Comparison of ENCODE assay signal across 8 mouse cellular contexts in the genomic region with DNA sequence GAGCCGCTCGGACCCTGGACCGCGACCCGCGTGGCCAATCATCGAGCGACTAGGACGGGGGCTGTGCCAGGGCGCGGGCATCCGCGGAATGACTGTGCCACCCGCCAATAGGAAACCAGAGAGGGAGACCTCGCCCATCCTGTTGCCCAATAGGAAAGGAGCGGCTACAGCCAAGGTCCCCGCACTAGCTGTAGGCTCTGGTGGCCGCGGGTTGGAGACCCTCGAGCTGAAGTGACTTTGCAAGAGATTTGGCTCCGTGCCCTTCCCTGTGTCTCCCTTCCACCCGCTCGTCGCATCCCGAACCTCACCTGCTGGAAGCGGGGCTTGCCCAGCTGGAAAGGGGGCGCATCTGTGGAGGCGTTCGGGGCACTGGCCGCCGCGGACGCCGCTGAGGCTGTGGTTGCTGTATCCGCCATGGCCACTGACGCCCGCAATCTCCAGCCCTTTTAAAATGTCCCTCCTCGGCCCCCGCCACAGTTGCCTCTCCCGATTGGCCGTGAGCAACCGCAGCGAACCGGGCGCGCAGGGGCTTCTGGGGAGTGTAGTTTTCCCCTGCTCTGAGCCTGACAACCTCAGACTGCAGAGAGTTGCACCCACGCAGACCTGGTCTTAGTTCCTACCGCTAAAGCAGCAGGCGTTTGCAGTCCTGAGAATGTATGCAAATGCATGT. TPM values are rescaled to one million over a fixed set of nuclear protein-coding genes. Genes with fewer than 3 reads are reported as not detected.
A peak's percentile ranks its signal among the peaks of the same experiment; 100 is the strongest.
DNase-seq lines count a peak whose midpoint lies in the region; ATAC-seq lines count a peak whose summit lies in the region.

TSS of gene Sfxn5 (minus strand) at position 423 of the 670 bp plus-strand sequence.

- ATAC-seq in CD4-positive, CD25-positive, alpha-beta regulatory T cell, adult 4 months = peak; percentile 94
- ATAC-seq in heart, embryonic 14.5 days (ENCODE audit: insufficient number of reproducible peaks, insufficient read depth, low FRiP score, low read depth) = peak; percentile 96
- peak; percentile 94 for ATAC-seq in liver, embryonic 13.5 days (ENCODE audit: low read depth)
- peak; percentile 95 for ATAC-seq in stomach, embryonic 16.5 days (ENCODE audit: insufficient read depth, low FRiP score)

- no peaks in the 10 kb centered on the region for H3K9me3 ChIP-seq in heart, embryonic 14.5 days (ENCODE audit: control insufficient read depth, low read length)
- H3K9me3 ChIP-seq in liver, embryonic 13.5 days (replicated peaks) = no peaks in the 10 kb centered on the region
- H3K9me3 ChIP-seq in stomach, embryonic 16.5 days (replicated peaks; ENCODE audit: control insufficient read depth, low read length) = no peaks in the 10 kb centered on the region

- DNase-seq in c-Kit-negative CD71-positive TER-119-positive erythroid progenitor cells, embryonic 14.5 days (ENCODE audit: low read depth, low spot score) = peak; percentile 37
- peak; percentile 74 for DNase-seq in fibroblast of lung, adult 2 months (ENCODE audit: low read depth)
- peak; percentile 96 for DNase-seq in kidney, postnatal 14 days
- peak; percentile 83 for DNase-seq in liver, embryonic 13.5 days
- DNase-seq in neural tube, embryonic 10.5 days (ENCODE audit: extremely low spot score, low spot score) = peak; percentile 96

- peak within 1 kb of the TSS; percentile 94 for H3K4me2 ChIP-seq in heart, embryonic 14.5 days (ENCODE audit: low read length)
- peak within 1 kb of the TSS; percentile 96 for H3K4me2 ChIP-seq in liver, embryonic 13.5 days
- peak within 1 kb of the TSS; percentile 86 for H3K4me2 ChIP-seq in stomach, embryonic 16.5 days (ENCODE audit: low read depth, low read length)

- under 1% methylated on average over 49 of the region's 49 CpGs for WGBS in heart, embryonic 14.5 days
- under 1% methylated on average over 49 of the region's 49 CpGs for WGBS in liver, embryonic 13.5 days (ENCODE audit: insufficient replicate concordance)
- WGBS in stomach, embryonic 16.5 days = under 1% methylated on average over 49 of the region's 49 CpGs

- H3K36me3 ChIP-seq in heart, embryonic 14.5 days (ENCODE audit: control insufficient read depth, insufficient read depth, low read length) = peaks cover 31% of the 10 kb centered on the region
- no peaks in the 10 kb centered on the region for H3K36me3 ChIP-seq in liver, embryonic 13.5 days
- H3K36me3 ChIP-seq in stomach, embryonic 16.5 days (ENCODE audit: control insufficient read depth, insufficient read depth, low read length) = 0 out of 2 replicates have a peak, but pooled peaks cover 4% of the 10 kb centered on the region

- H3K4me3 ChIP-seq in heart, embryonic 14.5 days (ENCODE audit: control insufficient read depth in 1 of 2, insufficient read depth in 1 of 2, low read depth in 1 of 2, low read length in 2 of 2) = peak within 1 kb of the TSS; percentile 56 to 98
- H3K4me3 ChIP-seq in liver, embryonic 13.5 days (replicated peaks) = peak within 1 kb of the TSS; percentile 70
- peak within 1 kb of the TSS; percentile 81 for H3K4me3 ChIP-seq in stomach, embryonic 16.5 days (replicated peaks; ENCODE audit: low read length)

- no peaks in the 10 kb centered on the region for H3K27me3 ChIP-seq in heart, embryonic 14.5 days (ENCODE audit: control insufficient read depth, insufficient read depth, low read length)
- peaks cover 31% of the 10 kb centered on the region for H3K27me3 ChIP-seq in liver, embryonic 13.5 days
- no peaks in the 10 kb centered on the region for H3K27me3 ChIP-seq in stomach, embryonic 16.5 days (ENCODE audit: control insufficient read depth, insufficient read depth, low read length)

- peak within 1 kb of the TSS; percentile 73 for H3K9ac ChIP-seq in heart, embryonic 14.5 days (ENCODE audit: low read length)
- H3K9ac ChIP-seq in liver, embryonic 13.5 days = peak within 1 kb of the TSS; percentile 73
- peak within 1 kb of the TSS; percentile 89 for H3K9ac ChIP-seq in stomach, embryonic 16.5 days (ENCODE audit: low read length)

- H3K4me1 ChIP-seq in heart, embryonic 14.5 days (ENCODE audit: control insufficient read depth in 2 of 2, insufficient read depth in 2 of 2, low read length in 2 of 2) = peaks cover 8 to 13% of the 10 kb centered on the region in 2 experiments
- peaks cover 16% of the 10 kb centered on the region for H3K4me1 ChIP-seq in liver, embryonic 13.5 days (replicated peaks)
- peaks cover 13% of the 10 kb centered on the region for H3K4me1 ChIP-seq in stomach, embryonic 16.5 days (ENCODE audit: control insufficient read depth, insufficient read depth, low read length)

- peak within 1 kb of the TSS; percentile 83 to 97 for H3K27ac ChIP-seq in heart, embryonic 14.5 days (replicated peaks in 1 of 2; ENCODE audit: control insufficient read depth in 1 of 2, insufficient read depth in 1 of 2, low read depth in 2 of 2, low read length in 2 of 2)
- peak within 1 kb of the TSS; percentile 78 for H3K27ac ChIP-seq in liver, embryonic 13.5 days
- H3K27ac ChIP-seq in stomach, embryonic 16.5 days (ENCODE audit: low read length) = peak within 1 kb of the TSS; percentile 95

RNA-seq across cellular contexts. Expression of gene Sfxn5, which starts in this region (rescaled TPM):
- 1 to 10 TPM; 2.9 to 3.1 TPM for polyA plus RNA-seq in CD4-positive, CD25-positive, alpha-beta regulatory T cell, adult 4 months (2017; shearing (Covaris generic))
- polyA plus RNA-seq in heart, embryonic 14.5 days (2014; fragmentation: Nextera tagmentation; extraction: Ambion mirVana) = 2.7 and 3.1 TPM in 2 replicates
- 1.9 and 2.1 TPM in 2 replicates for polyA plus RNA-seq in liver, embryonic 13.5 days (2015; fragmentation: Nextera tagmentation; extraction: Ambion mirVana)
- polyA plus RNA-seq in stomach, embryonic 16.5 days (2015; fragmentation: Nextera tagmentation; extraction: Ambion mirVana) = 10.7 and 11.0 TPM in 2 replicates

Comparison
In these comparisons a context has a peak if more than half of its experiments do, and no peak if none do; other contexts are left out.
1. Peak in every context shown above with its lines: DNase-seq, ATAC-seq, H3K4me3 ChIP-seq and H3K27ac ChIP-seq.
2. DNase-seq: peak in every context shown above with its lines; median percentile 96 in kidney, postnatal 14 days; 96 in neural tube, embryonic 10.5 days; 83 in liver, embryonic 13.5 days; 74 in fibroblast of lung, adult 2 months; 37 in c-Kit-negative CD71-positive TER-119-positive erythroid progenitor cells, embryonic 14.5 days.